Mouse (Mus musculus) right cerebral cortex, postnatal 25 days (tissue): ENCODE data around the gene Olfr799.

Experiments used
- DNase-seq: peaks from one replicate; pipeline ENCODE4 v3.0.0; 2022

The Olfr799 gene

GRCm38 (mm10) chr10:129637184-129637583 lies at the start of gene Olfr799:
Gene Olfr799, plus strand, starts transcription at chr10:129637484.
- DNase-seq: no peak

DNA sequence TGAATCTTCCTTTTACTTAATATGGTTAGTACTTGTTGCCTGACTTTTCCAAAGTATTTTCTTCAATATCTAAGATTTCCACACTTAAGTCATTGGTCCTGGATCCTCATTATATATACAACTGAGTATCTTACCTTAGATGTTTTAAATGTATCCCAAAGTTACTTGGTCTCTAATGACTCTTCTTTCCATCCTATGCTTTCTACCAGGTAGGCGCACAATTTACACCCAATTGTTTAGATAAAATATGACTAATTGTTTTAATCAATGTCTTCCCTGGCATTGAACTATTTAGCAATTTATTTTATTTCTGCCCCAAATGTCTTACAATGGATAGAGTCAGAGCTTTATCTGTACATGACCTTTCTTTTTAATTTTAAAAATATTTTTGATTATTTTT lies 24.8 kb upstream of the Olfr799 start, which contains the start of gene Olfr796:
Gene Olfr796, minus strand, starts transcription at position 101 of the 400 bp plus-strand sequence.
- no peak for DNase-seq

DNA sequence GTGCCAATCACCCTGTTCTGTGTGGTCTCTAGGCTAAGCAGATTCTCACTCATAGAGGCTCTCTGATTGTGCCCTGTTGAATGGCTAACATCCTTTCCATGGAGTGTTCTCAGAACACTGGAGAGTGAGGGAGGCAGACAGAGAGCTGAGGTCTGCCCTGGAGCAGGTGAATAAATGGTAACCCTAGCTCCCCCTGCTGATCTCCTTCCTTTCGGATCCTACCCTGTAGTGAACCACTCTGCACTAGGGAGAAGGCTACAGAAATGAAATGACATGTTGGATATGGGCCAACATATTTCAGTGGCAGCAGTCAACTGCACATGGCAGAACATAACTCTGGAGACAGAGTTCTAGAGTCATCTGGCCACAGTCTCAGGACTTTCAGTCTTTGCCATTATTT lies 15.6 kb upstream of the Olfr799 start:
- no peak for DNase-seq

DNA sequence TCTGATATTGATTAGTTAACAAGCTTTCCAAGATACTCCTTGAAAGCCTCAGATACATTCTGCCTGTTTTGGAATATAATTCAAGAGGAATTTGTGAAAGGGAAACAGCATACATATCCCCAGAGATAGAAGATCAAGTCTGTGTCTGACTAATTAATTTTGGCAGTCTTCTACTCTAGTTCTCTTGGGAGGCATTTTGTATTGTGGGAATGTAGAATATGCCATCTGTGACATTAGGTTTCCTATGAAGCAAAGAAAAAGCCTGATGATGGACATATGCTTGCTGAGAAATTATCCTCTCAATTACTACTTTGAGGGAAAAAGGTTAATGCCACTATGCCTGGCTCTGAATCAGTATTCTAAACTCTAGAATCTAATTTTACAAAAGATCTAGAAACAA lies 14.0 kb upstream of the Olfr799 start:
- no peak for DNase-seq

- DNase-seq: no peak
Measured at GRCm38 (mm10) chr10:129627834-129628233, 9.4 kb upstream of the Olfr799 start, which contains the start of gene Olfr798. Gene Olfr798, minus strand, starts transcription at chr10:129627934.

GRCm38 (mm10) chr10:129651763-129652162 lies 14.5 kb downstream of the Olfr799 start:
- no peak for DNase-seq

GRCm38 (mm10) chr10:129657394-129657793 lies 20.1 kb downstream of the Olfr799 start, which contains the start of gene Olfr800:
Gene Olfr800, plus strand, starts transcription at chr10:129657694.
- DNase-seq: no peak

DNA sequence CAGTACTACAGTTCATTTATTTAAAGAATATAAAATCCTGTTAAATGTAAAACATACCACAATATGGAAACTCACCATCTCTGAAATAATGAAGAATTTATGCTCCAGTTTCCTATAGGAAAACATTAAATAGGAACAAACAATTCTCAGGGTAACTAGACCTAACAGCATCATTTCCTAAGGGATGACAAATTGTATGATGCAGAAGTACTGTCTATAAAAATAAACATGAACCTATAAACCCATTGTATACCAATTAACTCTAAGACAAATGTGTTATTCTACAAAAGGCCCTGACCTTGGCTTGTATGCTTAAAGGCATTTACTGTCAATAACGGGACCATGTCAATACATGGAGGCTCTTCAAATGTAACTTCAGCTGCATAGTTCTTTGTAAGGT lies 36.5 kb downstream of the Olfr799 start, which contains the start of gene Olfr801:
Gene Olfr801, minus strand, starts transcription at position 101 of the 400 bp plus-strand sequence.
- no peak for DNase-seq

DNA sequence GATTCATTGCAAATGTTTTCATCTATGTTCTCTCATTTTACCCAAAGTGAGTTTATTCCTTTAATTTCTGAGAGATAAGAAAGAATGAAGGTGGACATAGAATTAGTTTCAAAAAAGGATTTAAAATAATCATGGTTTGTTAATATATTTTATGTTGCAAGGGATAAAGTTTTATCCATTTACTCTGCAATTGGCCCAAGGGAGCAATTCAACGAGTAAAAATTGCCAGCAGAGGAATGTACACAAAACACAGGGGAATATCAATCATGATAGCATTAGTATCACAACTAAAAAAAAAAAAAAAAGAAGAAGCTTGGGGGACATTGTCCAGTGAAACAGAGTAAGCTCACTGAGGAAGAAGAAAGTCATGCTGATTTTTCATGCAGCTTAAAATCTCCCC lies 50.8 kb downstream of the Olfr799 start, which contains the start of gene Olfr802:
Gene Olfr802, minus strand, starts transcription at position 101 of the 400 bp plus-strand sequence.
- DNase-seq: no peak

DNA sequence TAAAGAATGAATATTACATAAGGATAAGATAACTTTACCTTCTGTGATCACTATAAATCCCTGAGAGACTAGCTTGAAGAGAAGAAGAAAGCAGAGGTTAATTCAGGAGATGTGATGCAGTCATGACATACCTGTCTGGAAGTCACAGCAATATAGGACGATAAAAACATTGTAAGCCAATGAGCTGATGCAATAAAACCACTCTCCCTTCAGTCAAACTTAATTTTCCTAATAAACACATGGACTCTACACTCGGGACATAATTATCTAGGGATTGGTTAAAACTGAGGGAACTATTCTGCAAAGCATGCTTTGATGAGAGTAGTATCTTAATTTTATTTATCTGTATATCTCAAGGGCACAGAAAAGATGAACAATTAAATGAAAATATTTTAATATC lies 56.9 kb downstream of the Olfr799 start, which contains the start of gene Olfr803:
Gene Olfr803, minus strand, starts transcription at position 101 of the 400 bp plus-strand sequence.
- no peak for DNase-seq
